ENCODE assay signal across 31 mouse cellular contexts in the genomic region with DNA sequence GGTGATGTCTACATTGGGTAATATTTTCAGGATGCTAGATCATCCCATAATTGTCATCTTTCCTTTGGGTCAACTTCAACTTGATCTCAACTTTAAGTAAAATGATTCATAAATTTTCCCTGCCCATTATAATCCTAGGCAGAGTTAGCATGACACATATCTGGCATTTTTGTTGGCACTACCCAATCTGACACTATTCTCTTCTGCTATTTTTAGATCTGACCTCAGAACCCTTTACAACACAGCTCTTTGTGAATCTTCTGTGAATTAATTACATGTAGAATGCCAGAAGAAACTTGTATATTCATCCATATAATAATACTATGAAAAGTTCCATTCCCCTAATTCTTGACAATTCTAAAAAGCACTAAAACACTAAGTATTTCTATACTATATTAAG.
"Had no signal": no experiment of that assay in that cellular context is flagged by ENCODE, and none has a peak within 500 bp of the region (broad histone marks: within the 10 kb centered on the region; RNA-seq: fewer than 3 reads in every experiment).

No protein-coding gene starts in this region.

- H3K36me3 ChIP-seq: limb, embryonic 10.5 days; limb, embryonic 12.5 days; limb, embryonic 13.5 days; limb, embryonic 15.5 days; liver, embryonic 12.5 days; liver, embryonic 13.5 days; liver, embryonic 15.5 days; lung, embryonic 15.5 days; midbrain, embryonic 10.5 days; midbrain, embryonic 12.5 days; midbrain, embryonic 13.5 days; midbrain, embryonic 15.5 days had no signal

- H3K27ac ChIP-seq: limb, embryonic 10.5 days; limb, embryonic 12.5 days; limb, embryonic 13.5 days; limb, embryonic 15.5 days; liver, embryonic 12.5 days; liver, embryonic 13.5 days; liver, embryonic 14.5 days; liver, embryonic 15.5 days; lung, embryonic 15.5 days; macrophage; midbrain, embryonic 10.5 days; midbrain, embryonic 12.5 days; midbrain, embryonic 13.5 days; midbrain, embryonic 15.5 days had no signal

- H3K4me3 ChIP-seq: limb, embryonic 10.5 days; limb, embryonic 12.5 days; limb, embryonic 13.5 days; limb, embryonic 15.5 days; liver, embryonic 12.5 days; liver, embryonic 13.5 days; liver, embryonic 15.5 days; lung, embryonic 15.5 days; megakaryocyte, embryonic 14.5 days; midbrain, embryonic 10.5 days; midbrain, embryonic 12.5 days; midbrain, embryonic 13.5 days; midbrain, embryonic 15.5 days; myocyte had no signal

- H3K4me1 ChIP-seq: limb, embryonic 10.5 days; limb, embryonic 12.5 days; limb, embryonic 13.5 days; limb, embryonic 15.5 days; liver, embryonic 12.5 days; liver, embryonic 13.5 days; liver, embryonic 15.5 days; lung, embryonic 15.5 days; midbrain, embryonic 10.5 days; midbrain, embryonic 12.5 days; midbrain, embryonic 13.5 days; midbrain, embryonic 15.5 days had no signal

- ATAC-seq: liver, embryonic 12.5 days; liver, postnatal 0 days; lung, postnatal 0 days; midbrain, embryonic 13.5 days; midbrain, embryonic 15.5 days; midbrain, embryonic 16.5 days had no signal

- H3K9me3 ChIP-seq: limb, embryonic 10.5 days; limb, embryonic 12.5 days; limb, embryonic 13.5 days; limb, embryonic 15.5 days; liver, embryonic 12.5 days; liver, embryonic 13.5 days; liver, embryonic 15.5 days; lung, embryonic 15.5 days; megakaryocyte, embryonic 14.5 days; midbrain, embryonic 10.5 days; midbrain, embryonic 12.5 days; midbrain, embryonic 13.5 days; midbrain, embryonic 15.5 days had no signal

- H3K9ac ChIP-seq: limb, embryonic 12.5 days; limb, embryonic 13.5 days; limb, embryonic 15.5 days; liver, embryonic 12.5 days; liver, embryonic 13.5 days; liver, embryonic 14.5 days; liver, embryonic 15.5 days; liver, postnatal 0 days; lung, embryonic 14.5 days; lung, embryonic 15.5 days; midbrain, embryonic 12.5 days; midbrain, embryonic 13.5 days; midbrain, embryonic 15.5 days had no signal

- H3K4me2 ChIP-seq: limb, embryonic 12.5 days; limb, embryonic 13.5 days; limb, embryonic 15.5 days; liver, embryonic 11.5 days; liver, embryonic 12.5 days; liver, embryonic 13.5 days; liver, embryonic 15.5 days; lung, embryonic 14.5 days; lung, embryonic 15.5 days; midbrain, embryonic 11.5 days; midbrain, embryonic 12.5 days; midbrain, embryonic 13.5 days; midbrain, embryonic 15.5 days had no signal

- H3K27me3 ChIP-seq: limb, embryonic 12.5 days; limb, embryonic 13.5 days; limb, embryonic 15.5 days; liver, embryonic 12.5 days; liver, embryonic 13.5 days; liver, embryonic 15.5 days; lung, embryonic 15.5 days; megakaryocyte, embryonic 14.5 days; midbrain, embryonic 12.5 days; midbrain, embryonic 13.5 days; midbrain, embryonic 15.5 days had no signal

- DNase-seq: left cerebral cortex, postnatal 4 days; liver; liver, embryonic 13.5 days; liver, postnatal 0 days; lung, adult 18-20 months; lung, adult 2 months; lung, embryonic 14.5 days; lung, postnatal 10 days; lung, postnatal 14 days; lung, postnatal 36 days; lung, postnatal 4 days; midbrain, embryonic 14.5 days had no signal
